Mouse (Mus musculus) thymus, adult 2 months (tissue): ENCODE results near the gene Rgs6.

Source experiments
- CTCF ChIP-seq: fragments of 200-500 bp; IDR thresholded peaks from 2 replicates; pipeline ENCODE4 v1.5.1; 2012; ENCODE audit warnings: mild to moderate bottlenecking, control low read depth, low read length, moderate library complexity, borderline replicate concordance; ENCODE audit not compliant: control insufficient read depth, poor library complexity, insufficient read depth; ENCODE audit errors: extremely low read depth
- POLR2A ChIP-seq: fragments of 200-500 bp; IDR thresholded peaks from 2 replicates; pipeline ENCODE4 v1.6.1; 2012; ENCODE audit warnings: mild to moderate bottlenecking, low read length, control low read depth, moderate library complexity; ENCODE audit not compliant: control insufficient read depth, poor library complexity, insufficient read depth; ENCODE audit errors: extremely low read depth

- no peak for TF ChIP-seq CTCF
- no peak for TF ChIP-seq POLR2A
These were observed 522.6 kb downstream of the Rgs6 start for GRCm38 (mm10) chr12:83110711-83111110.
